Mouse (Mus musculus) thymus, adult 2 months (tissue): Measurements from ENCODE around the gene H2al2a.

ENCODE experiments used
- CTCF ChIP-seq: fragments of 200-500 bp; IDR thresholded peaks from 2 replicates; pipeline ENCODE4 v1.5.1; 2012; ENCODE audit warnings: mild to moderate bottlenecking, control low read depth, low read length, moderate library complexity, borderline replicate concordance; ENCODE audit not compliant: control insufficient read depth, poor library complexity, insufficient read depth; ENCODE audit errors: extremely low read depth
- POLR2A ChIP-seq: fragments of 200-500 bp; IDR thresholded peaks from 2 replicates; pipeline ENCODE4 v1.6.1; 2012; ENCODE audit warnings: mild to moderate bottlenecking, low read length, control low read depth, moderate library complexity; ENCODE audit not compliant: control insufficient read depth, poor library complexity, insufficient read depth; ENCODE audit errors: extremely low read depth

GRCm38 (mm10) chr2:18028140-18029021 lies 31.6 kb upstream of the H2al2a start:
- no peak for TF ChIP-seq CTCF
- no peak for TF ChIP-seq POLR2A
